Mouse (Mus musculus) lung, postnatal 25 days (tissue): Measurements from ENCODE around the gene Dscaml1.
A peak's percentile ranks its signal among the peaks of the same experiment; 100 is the strongest.

Source experiments
- DNase-seq: peaks from one replicate; pipeline ENCODE4 v3.0.0; 2022; ENCODE audit warnings: low spot score

Dscaml1 gene

DNA sequence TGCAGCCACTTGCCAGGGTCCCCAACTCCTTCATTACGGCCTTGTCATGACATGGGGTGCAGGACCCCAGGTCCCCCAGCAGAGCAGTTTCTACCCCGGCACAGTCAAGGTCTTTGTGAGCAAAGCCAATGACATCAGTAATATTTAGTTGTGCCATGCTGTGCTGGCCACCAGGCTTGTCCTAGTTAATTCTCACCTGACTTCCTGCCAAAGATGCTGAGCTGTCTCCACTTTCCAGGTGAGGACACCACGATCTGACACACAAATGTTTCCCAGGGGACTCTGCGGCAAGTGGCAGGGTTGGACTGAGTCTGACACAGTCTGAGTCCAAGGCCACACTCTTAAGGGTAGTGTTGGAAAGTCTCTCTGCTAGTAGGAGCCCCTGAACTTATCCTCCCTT is at the start of gene Dscaml1:
Dscaml1 (plus strand) TSS at position 173 of the 400 bp plus-strand sequence.
- no peak for DNase-seq

DNA sequence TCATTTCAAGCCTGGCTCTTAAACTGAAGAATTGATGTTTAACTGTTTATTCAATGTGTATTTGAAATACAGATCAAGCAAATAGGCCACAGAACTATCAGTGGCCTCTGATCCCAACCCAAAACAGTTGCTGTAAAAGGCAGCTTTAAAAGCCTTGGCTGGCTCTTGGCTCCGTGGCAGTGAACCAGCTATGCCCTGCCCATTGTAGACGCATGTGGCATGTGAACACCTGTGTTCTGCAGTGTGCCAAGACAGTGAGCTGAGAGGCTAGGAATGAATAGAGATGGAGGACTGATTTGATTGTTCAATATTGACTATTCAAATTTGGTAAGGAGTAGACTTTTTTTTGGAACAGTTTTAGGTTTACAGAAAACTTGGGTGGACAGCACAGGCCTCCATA is 49.5 kb upstream of the Dscaml1 start:
- DNase-seq, result peak; percentile 30

DNA sequence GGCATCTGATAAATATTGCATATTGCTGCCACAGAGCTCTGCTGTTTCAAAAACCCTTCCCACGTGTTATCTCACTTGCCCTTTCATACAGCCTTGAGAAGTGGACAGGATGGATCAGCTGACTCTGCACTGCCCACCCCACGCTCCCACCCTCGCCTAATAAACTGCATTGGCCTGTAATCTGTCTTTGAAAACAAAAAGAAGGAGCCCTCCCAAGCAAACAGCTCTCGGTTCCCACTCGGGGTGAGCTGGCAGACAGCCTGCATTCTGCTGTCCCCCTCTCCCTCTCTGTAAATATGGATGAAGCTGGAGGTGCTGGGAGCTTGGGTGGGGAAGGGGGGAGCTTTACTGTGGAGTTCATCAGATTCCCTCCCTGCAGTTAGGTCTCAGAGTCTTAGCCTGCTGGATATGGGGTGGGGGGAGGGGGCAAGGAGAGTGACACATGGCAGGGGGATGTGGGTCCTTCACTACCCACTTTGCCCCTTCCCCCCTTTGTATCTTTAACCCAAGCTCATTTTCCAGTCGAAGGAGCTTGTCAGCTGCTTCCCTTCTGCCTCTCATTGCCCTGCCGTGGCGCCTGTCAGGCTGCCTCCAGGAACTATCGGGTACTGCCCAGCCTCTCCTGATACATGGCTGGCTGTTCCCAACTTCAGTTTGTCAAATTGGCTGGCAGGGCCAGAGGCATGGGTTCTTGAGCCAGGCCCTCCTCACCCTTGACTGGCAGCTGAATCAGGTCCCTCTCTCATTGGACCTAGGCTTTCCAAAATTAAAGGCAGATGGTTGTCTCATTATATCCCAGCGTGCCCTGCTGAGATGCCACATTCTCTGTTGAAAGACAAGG is 45.8 kb upstream of the Dscaml1 start:
- no peak for DNase-seq

GRCm38 (mm10) chr9:45382336-45382735 is 44.1 kb upstream of the Dscaml1 start:
- DNase-seq, result no peak

- no peak for DNase-seq
Measured at GRCm38 (mm10) chr9:45382834-45383233, 43.6 kb upstream of the Dscaml1 start.

GRCm38 (mm10) chr9:45383883-45384282 is 42.5 kb upstream of the Dscaml1 start:
- no peak for DNase-seq

DNA sequence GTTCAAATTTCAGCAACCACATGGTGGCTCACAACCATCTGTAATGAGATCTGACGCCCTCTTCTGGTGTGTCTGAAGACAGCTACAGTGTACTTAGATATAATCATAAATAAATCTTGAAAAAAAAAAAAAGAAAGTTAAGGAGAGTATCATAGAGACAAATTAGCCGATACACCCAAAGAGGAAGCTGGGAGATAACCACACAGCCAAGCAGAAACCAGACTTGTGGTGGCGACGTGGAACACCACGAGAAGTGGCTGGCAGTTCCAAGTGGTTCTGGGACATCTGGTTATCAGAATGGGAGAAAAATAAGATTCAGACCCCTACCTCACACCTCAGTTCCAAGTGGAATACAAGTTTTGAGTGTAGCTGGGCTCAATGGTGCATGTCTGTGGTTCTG is 39.7 kb upstream of the Dscaml1 start:
- no peak for DNase-seq

DNA sequence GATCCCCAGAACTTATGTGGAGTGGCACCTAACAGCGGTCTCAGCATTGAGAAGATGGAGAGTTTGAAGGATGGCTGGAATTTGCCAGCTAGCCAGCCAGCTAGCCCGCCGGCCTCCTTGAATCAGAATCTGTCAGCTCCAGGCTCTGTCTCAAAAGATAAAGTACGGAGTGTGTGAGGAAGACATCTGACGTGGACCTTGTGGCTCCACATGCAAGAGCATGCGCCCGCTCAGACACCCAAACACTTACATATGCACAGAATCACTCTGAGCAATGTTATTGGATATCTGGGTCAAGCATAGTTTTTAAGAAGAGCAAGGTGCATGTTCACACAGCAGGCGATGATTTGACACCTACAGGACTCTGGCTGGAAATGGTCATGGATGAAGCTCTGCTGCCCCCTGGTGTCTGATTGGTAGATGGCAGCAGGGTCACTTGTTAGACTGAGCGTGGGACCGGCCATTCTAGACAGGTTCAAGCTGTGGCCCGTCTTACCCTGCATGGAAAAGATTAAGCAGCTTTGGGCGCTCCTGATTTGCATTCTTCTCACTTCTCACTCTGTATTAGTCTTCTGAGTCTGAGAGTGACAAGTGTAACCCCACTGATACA is 37.9 kb upstream of the Dscaml1 start:
- DNase-seq, result peak; percentile 83

- peak; percentile 37 for DNase-seq
Measured at GRCm38 (mm10) chr9:45389596-45389995, 36.8 kb upstream of the Dscaml1 start.

DNA sequence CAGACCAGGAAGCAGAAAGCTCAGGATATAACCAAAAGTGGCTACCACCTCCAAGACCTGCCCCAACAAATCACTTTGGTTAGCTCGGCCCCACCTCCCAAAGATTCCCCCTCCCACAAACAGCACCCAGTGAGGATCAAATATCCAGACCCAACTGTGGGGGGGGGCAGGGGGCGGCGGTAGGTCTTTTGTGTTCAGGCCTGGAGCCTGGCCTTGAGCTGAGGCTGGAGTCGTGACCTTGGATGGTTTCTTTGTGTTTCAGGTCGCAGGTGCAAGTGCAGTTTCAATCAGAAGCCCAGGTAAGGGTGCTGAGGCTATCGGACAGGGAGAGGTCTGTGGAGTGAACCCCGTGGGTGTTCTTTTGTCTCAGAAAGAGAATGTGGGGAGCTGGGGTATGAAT is 35.1 kb upstream of the Dscaml1 start:
- DNase-seq, result no peak

DNA sequence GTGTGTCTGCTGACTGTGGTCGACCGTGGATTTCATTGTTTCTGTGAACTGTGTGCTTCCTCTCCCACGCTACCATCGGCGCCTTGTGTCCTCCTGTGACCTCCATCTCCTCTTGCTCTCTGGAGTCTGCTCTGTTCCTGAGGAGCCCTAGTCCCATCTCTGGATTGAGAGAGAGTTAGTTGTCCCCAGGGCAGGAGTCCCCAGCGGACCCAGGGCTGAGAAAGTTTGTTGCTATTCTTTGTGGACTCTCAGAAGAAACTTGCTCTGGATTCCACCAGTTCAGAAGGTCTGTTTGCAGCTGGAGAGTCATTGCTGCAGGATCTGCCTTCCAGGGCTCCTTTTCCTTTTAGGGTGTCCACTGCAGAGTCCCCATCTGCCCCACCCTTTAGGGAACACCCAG is 31.2 kb upstream of the Dscaml1 start:
- no peak for DNase-seq

DNA sequence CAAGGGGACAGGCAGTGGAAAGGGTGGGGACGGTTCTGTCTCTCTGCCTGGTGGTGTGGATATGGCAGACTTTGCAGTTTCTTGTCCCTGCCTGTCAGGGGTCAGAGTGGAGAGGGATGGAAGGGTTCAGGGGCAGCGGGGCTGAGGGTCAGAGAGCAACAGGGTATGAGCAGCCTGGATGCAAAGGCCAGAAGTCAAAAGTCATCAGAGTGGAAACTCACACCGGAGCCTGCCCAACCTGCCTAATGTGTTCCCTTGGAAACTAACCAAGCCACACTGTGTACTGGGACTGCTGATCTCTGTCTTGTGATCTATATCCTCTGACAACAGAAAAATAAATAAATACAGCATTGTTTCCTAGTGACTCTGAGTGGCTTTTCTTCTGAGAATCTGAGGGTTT is 30.6 kb upstream of the Dscaml1 start:
- DNase-seq, result no peak

DNA sequence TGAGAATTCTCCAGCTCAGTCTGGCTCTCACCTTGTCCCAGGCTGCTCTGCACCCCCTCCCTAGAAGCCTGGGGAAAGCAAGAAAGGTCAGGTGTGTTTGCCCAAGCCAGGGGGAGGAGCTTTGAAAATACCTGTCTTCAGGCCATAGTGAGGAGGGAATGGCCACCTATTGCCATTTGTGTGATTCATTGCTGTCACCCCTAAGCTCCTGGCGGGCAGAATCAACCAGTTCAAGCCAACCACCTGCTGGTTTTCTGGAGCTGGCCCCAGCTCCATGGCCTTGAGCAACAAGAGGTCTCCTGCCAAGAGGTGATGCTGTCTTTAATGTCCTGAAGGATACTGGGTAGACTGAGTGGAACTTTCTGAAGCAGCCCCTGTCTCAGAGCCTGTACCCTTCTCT is 28.1 kb upstream of the Dscaml1 start:
- no peak for DNase-seq

GRCm38 (mm10) chr9:45399434-45399833 is 27.0 kb upstream of the Dscaml1 start, which contains the start of gene Fxyd2:
TSS of gene Fxyd2 (plus strand) at chr9:45399669.
- DNase-seq, result no peak

GRCm38 (mm10) chr9:45401851-45402250 is 24.6 kb upstream of the Dscaml1 start:
- no peak for DNase-seq

DNA sequence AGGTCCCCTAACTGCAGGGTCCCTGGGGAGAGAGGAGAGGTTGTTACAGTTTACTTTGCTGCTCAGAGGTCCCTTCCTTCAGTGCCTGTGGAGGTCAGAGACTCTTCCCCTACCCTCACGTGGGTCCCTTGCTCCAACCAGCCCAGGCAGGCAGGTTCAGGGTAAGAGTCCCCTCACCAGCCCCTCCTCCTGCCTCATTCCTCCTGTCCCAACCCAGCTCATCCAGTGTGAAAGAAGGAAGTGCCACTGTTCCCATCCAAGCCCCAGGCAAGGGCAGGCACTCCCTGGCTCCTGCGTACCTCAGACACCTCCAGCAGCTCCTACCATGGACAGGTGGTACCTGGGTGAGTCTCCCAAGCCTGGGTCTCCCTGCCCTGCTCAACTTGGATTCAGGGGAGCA is 23.5 kb upstream of the Dscaml1 start:
- no peak for DNase-seq

- no peak for DNase-seq
Measured at GRCm38 (mm10) chr9:45405694-45406093, 20.7 kb upstream of the Dscaml1 start.

- no peak for DNase-seq
Measured at GRCm38 (mm10) chr9:45406808-45407207, 19.6 kb upstream of the Dscaml1 start.

DNA sequence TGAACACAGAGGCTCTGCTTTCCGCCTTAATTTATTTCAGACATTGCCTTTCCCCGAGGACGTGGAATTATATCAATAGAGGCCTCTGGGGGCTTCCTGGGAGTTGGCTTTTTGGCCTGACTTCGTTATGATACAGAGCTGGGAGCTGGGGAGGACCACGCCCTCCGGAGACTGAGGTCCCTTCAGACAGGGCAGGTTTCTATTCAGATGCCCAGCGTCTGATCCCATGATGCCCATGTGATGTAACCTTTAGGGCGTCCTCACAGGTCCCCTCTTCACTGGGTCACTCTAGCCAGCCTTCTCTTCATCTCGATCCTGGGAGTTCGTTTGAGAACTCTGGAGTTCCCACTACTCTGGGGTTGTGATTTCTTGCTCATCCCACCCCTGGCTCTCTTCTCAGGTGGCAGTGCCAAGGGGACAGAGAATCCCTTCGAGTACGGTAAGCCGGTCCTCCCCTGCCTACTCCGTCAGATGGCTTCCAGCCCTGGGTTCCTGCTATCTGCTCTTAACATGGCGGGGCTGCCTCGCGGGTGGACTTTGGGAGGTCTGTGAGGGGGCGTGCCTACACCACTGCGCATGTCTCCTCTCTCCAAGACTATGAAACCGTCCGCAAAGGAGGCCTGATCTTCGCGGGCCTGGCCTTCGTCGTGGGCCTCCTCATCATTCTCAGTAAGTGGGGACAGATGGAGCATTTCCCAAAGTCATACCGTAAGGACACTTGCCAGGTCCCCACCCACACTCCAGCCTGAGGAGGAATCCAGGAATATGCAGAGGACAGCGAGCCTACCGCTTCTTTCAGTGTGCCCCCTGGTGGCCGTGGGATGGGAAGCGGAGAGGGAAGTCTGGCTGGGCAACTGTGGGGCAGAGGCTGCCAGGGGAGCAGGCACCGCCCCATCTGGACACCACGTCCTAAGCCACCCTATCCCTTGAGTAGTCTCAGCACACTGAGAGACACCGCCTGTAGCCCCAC is 18.4 kb upstream of the Dscaml1 start:
- DNase-seq, result peak; percentile 64

DNA sequence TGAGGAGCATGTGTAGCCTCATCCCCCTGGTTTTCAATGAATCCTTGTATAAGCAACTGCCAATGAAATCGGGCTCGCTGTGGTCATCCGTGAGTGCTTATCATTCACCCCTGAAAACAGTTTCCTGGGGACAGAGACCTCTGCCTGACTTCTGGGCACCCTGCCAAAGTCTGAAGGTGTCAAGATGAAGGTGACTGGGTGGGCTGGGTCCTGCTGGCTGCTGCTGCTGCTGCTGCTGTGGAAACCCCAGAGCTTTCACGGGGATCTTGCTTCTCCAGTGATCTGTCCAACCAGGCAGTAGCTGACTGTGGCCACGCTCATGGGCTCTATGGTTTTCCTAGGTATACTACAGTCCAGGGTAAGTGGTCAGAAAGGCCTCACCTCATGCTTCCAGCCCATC is 16.2 kb upstream of the Dscaml1 start:
- no peak for DNase-seq

GRCm38 (mm10) chr9:45410614-45411013 is 15.8 kb upstream of the Dscaml1 start:
- DNase-seq, result no peak

GRCm38 (mm10) chr9:45411111-45411510 is 15.3 kb upstream of the Dscaml1 start:
- DNase-seq, result no peak
